Mouse (Mus musculus) heart, embryonic 14.5 days (tissue): ENCODE measurements around the gene Zfp423. TPM values are rescaled to one million over a fixed set of nuclear protein-coding genes. Genes with fewer than 3 reads are reported as not detected.
A peak's percentile ranks its signal among the peaks of the same experiment; 100 is the strongest.

ENCODE experiments used
- ATAC-seq: fragments of 200-750 bp; cut with Nextera tagmentation; 2 replicates; pipeline ENCODE4 v1.8.0; 2017; ENCODE audit warnings: low read depth, moderate TSS enrichment; ENCODE audit not compliant: insufficient number of reproducible peaks, insufficient read depth, low FRiP score
- H3K27ac ChIP-seq, 2 experiments: fragments of 200-500 bp in 1 of 2; fragments of 300-500 bp in 1 of 2; sonication (generic) in 1 of 2; replicated peaks in 1 of 2; 2 replicates each; pipeline ENCODE4 v1.5.1; 2012 to 2014; ENCODE audit warnings: low read depth in 2 of 2, low read length in 2 of 2, control low read depth in 1 of 2, mild to moderate bottlenecking in 1 of 2, mixed read lengths in 1 of 2; ENCODE audit not compliant: control insufficient read depth in 1 of 2, insufficient read depth in 1 of 2
- H3K27me3 ChIP-seq: fragments of 300-500 bp; sonication (generic); 2 replicates; pipeline ENCODE4 v1.6.1; 2014; ENCODE audit warnings: mild to moderate bottlenecking, low read length, control low read depth; ENCODE audit not compliant: control insufficient read depth, insufficient read depth
- H3K36me3 ChIP-seq: fragments of 300-500 bp; sonication (generic); 2 replicates; pipeline ENCODE4 v1.6.1; 2014; ENCODE audit warnings: mild to moderate bottlenecking, control low read depth, low read length, mixed read lengths; ENCODE audit not compliant: control insufficient read depth, insufficient read depth
- H3K4me1 ChIP-seq, 2 experiments: fragments of 200-500 bp in 1 of 2; fragments of 300-500 bp in 1 of 2; sonication (generic) in 1 of 2; 2 replicates each; pipeline ENCODE4 v1.6.1; 2012 to 2014; ENCODE audit warnings: low read length in 2 of 2, control low read depth in 1 of 2, mixed read lengths in 1 of 2; ENCODE audit not compliant: control insufficient read depth in 2 of 2, insufficient read depth in 2 of 2
- H3K4me2 ChIP-seq: fragments of 300-500 bp; sonication (generic); 2 replicates; pipeline ENCODE4 v1.6.1; 2014; ENCODE audit warnings: mild to moderate bottlenecking, low read length
- H3K4me3 ChIP-seq, 2 experiments: fragments of 200-500 bp in 1 of 2; fragments of 300-500 bp in 1 of 2; sonication (generic) in 1 of 2; 2 replicates each; pipeline ENCODE4 v1.5.1; 2012 to 2014; ENCODE audit warnings: low read length in 2 of 2, mild to moderate bottlenecking in 2 of 2, control low read depth in 1 of 2, low read depth in 1 of 2, moderate library complexity in 1 of 2; ENCODE audit not compliant: control insufficient read depth in 1 of 2, insufficient read depth in 1 of 2
- H3K9ac ChIP-seq: fragments of 300-500 bp; sonication (generic); 2 replicates; pipeline ENCODE4 v1.6.1; 2014; ENCODE audit warnings: mild to moderate bottlenecking, low read length
- H3K9me3 ChIP-seq: fragments of 300-500 bp; sonication (generic); 2 replicates; pipeline ENCODE4 v1.6.1; 2016; ENCODE audit warnings: low read length, control low read depth; ENCODE audit not compliant: control insufficient read depth
- WGBS: fragments of 180-500 bp; shearing (Covaris S2); extraction: QIAGEN DNeasy Blood & Tissue Kit; methylation state at CpG from one replicate; pipeline ENCODE4 v1.1.7; 2014; 5-methylcytosine and 5-hydroxymethylcytosine counted together
- polyA plus RNA-seq: library from polyadenylated mRNA; unstranded; fragments of >200 nt; fragmentation: Nextera tagmentation; extraction: Ambion mirVana; gene quantifications from 2 replicates; pipeline ENCODE4 v1.2.1, GENCODE M21; 2014

Gene Zfp423
- polyA plus RNA-seq, 1 experiment from 2014 or later: 5.1 TPM

DNA sequence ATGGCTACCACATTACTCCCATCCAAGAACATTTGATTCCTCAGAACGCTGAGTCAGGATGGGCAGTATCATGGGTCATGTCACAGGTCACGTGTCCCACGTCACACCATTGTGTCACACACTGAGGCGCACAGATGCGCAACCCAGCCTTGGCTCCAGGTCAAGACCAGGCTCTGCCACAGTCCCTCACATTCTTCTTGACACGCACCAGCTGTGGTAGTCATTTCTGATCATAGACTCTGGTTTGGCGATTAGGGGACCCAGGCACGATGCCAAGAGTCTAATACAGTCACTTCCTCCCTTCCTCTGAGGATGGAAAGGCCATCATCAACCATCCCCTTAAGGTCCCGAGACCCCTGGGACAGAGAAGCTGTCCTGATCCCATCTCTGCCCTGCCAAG is 43.6 kb downstream of the Zfp423 start:
- 0 out of 2 replicates have a peak, but pooled peaks have one; percentile 10 for ATAC-seq
- H3K4me1 ChIP-seq: peaks cover 15 to 30% of the 10 kb centered on the region in 2 experiments
- H3K36me3 ChIP-seq: no peaks in the 10 kb centered on the region
- no peaks in the 10 kb centered on the region for H3K27me3 ChIP-seq
- no peak overlapping the region for H3K9ac ChIP-seq
- no peak overlapping the region for H3K4me3 ChIP-seq
- H3K9me3 ChIP-seq: no peaks in the 10 kb centered on the region
- 51% methylated on average over 9 of the region's 9 CpGs for WGBS
- no peak overlapping the region for H3K27ac ChIP-seq
- no peak overlapping the region for H3K4me2 ChIP-seq

DNA sequence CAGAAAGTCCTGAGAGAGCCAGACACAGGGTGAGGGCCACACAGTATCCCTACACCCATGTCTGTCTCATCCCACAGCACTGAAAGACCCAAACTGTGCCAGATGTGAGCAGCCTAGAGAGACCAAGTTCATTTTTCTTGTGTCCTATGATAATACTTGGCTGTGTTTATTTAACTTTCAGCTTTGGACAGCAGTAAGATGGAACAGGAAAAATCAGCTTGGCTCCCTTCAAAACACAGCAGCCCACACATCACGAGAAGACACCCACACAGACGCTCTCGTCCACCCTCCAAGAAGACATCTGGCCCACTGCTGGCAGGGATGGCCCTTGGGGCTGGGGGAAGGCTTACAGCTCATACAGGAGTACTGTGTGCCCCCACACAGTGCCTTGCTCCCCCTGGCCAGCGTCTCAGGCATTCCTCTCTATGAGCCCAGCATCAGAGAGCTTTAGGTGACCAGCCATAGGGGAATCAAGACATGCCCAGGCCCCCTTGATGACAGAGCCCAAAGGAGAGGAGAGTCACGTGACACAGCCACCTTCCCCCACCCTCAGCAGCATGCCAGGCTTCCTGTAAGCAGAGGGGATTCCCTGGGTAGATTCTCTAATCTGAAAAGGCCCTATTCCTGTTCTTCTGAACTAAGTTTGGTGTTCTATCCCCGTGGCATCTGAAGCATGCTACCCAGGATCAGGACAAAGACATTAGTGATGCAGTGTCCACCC is 45.0 kb downstream of the Zfp423 start:
- Histone ChIP-seq H3K4me2 (no peak overlapping the region), H3K4me1 (peaks cover 15 to 30% of the 10 kb centered on the region in 2 experiments), H3K9me3 (no peaks in the 10 kb centered on the region), H3K9ac (no peak overlapping the region), H3K27ac (no peak overlapping the region), H3K36me3 (no peaks in the 10 kb centered on the region), H3K27me3 (no peaks in the 10 kb centered on the region), H3K4me3 (no peak overlapping the region)
- ATAC-seq: no peak
- WGBS: 42% methylated on average over 6 of the region's 6 CpGs

DNA sequence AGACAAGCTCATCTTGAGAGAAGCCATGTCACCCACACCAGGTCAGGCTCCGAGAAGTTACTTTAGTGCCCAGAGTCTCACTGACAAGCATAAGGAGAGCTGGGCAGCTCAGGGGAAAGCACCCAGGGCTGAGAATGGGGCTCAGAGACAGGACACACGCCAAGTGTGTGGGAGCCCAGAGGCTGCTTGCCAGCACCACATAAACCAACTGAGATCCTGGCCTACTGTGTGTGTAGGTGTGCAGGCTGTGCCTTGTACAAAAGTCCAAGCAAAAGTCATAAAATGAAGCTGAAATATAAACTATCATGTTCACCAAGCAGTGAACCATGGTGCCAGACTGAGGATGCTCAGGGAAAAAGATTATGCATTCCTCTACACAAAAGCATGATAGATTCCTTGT is 50.5 kb downstream of the Zfp423 start:
- H3K4me3 ChIP-seq: no peak overlapping the region
- H3K4me1 ChIP-seq: peaks cover 0 to 3% of the 10 kb centered on the region in 2 experiments; a peak in 1 of 4 replicates
- no peaks in the 10 kb centered on the region for H3K36me3 ChIP-seq
- no peak overlapping the region for H3K27ac ChIP-seq
- H3K9me3 ChIP-seq: no peaks in the 10 kb centered on the region
- H3K27me3 ChIP-seq: no peaks in the 10 kb centered on the region
- no peak overlapping the region for H3K9ac ChIP-seq
- WGBS: 58% methylated on average over 2 of the region's 2 CpGs
- ATAC-seq: no peak
- H3K4me2 ChIP-seq: no peak overlapping the region

DNA sequence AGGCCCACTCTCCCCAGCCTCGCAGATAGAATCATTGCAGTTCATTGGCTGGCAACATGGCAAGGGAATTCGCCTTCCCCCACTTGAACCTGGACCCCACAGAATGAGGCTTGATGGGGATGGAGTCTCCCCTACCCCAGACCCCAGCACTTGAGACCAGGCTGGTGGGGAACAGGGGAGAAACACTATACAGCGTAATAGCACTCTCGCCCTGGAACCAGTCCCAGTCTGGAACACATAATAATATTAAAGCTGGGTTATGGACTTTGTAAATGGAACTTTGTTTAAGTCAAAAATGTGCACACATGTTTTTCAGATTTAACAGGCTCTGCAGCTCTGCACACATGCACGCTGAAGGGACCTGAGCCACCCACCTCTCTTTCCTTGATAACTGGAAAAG is 54.0 kb downstream of the Zfp423 start:
- no peak overlapping the region for H3K27ac ChIP-seq
- H3K9ac ChIP-seq: no peak overlapping the region
- no peak for ATAC-seq
- no peaks in the 10 kb centered on the region for H3K36me3 ChIP-seq
- no peak overlapping the region for H3K4me3 ChIP-seq
- no peak overlapping the region for H3K4me2 ChIP-seq
- 84% methylated on average over 5 of the region's 5 CpGs for WGBS
- H3K9me3 ChIP-seq: no peaks in the 10 kb centered on the region
- H3K27me3 ChIP-seq: no peaks in the 10 kb centered on the region
- no peaks in the 10 kb centered on the region for H3K4me1 ChIP-seq

DNA sequence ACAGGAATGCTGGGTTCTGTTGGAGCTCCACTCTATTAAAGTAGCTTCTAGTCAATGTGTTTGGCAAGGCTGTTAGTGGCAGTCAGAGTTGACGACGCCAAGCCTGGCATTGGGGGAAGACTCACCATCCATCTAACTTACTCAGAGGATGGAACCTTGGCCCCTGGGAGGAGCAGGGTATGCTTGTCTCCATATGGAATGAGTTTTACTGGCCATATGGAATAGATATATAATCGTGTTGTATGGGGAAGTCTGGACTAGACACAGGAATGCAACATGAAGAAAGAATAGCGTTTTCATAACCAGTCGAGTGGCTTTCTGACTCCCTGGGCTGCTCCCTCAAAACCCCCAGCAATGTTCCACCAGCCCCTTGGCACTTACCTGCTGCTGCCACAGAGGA is 55.3 kb downstream of the Zfp423 start:
- no peak overlapping the region for H3K4me2 ChIP-seq
- ATAC-seq: no peak
- H3K9me3 ChIP-seq: no peaks in the 10 kb centered on the region
- H3K4me1 ChIP-seq: no peaks in the 10 kb centered on the region
- H3K27ac ChIP-seq: no peak overlapping the region
- no peak overlapping the region for H3K9ac ChIP-seq
- no peak overlapping the region for H3K4me3 ChIP-seq
- WGBS: 84% methylated on average over 5 of the region's 5 CpGs
- no peaks in the 10 kb centered on the region for H3K27me3 ChIP-seq
- no peaks in the 10 kb centered on the region for H3K36me3 ChIP-seq

DNA sequence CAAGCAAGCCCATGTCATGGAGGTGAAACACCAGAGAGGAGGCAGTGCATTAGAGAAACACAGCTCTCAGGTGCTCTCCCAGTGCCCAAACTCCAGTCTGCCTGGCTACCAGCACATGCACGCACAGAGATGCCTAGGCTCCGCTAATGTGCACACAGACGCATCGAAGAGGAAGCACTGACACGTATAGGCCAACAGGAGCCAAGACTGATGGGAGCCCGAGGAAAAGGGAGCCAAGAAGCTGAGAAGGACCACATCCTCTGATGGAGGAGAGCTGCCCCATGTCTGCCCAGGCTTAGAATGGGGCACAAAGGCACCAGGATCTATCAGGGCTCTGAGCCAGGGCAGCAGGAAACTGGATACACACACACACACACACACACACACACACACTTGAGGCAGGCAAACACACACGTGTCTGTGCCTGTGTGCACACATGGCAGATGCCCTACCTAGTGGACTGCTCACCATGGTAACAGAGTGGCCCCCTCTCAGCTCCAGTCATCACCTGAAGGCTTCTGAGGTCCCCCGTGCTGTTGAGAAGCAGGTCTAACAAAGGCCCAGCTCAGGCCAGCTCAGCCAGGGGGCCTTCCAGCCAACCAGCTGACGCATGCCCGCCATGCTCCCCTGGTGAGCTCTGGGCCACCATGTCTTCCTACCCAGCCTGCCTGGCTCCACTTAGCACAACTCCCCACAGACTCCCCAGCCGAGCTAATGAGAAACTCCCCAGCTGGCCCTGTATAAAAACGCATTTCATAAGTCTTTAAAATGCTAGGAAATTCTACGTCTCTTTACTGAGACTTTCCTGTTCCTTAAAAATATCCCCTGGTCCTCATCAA is 64.0 kb downstream of the Zfp423 start:
- peaks cover 15 to 18% of the 10 kb centered on the region in 2 experiments; a peak in 2 of 4 replicates for H3K4me1 ChIP-seq
- no peaks in the 10 kb centered on the region for H3K9me3 ChIP-seq
- H3K4me3 ChIP-seq: no peak overlapping the region
- H3K27me3 ChIP-seq: no peaks in the 10 kb centered on the region
- H3K9ac ChIP-seq: no peak overlapping the region
- WGBS: 77% methylated on average over 13 of the region's 13 CpGs
- ATAC-seq: no peak
- no peaks in the 10 kb centered on the region for H3K36me3 ChIP-seq
- H3K27ac ChIP-seq: no peak overlapping the region
- H3K4me2 ChIP-seq: no peak overlapping the region

DNA sequence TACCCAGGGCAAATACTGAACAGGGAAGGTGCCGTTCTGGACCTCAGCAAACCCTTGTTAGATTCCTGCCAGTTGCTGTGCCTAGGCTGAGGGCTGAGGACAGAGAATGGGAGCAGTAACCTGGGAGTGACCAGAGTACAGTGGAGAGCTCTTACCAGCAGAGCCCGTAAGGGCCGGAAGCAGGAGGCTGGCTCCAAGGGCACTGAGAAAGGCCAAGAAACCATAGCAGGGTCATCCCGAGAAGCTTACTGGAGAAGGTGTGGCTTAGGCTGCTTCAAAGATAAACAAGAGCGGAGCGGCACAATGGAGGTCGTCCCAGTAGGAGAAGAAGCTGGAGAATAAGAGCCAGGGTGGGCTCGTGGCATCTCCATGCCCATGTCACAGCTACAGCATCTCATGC is 65.1 kb downstream of the Zfp423 start:
- Histone ChIP-seq H3K4me2 (no peak overlapping the region), H3K27me3 (no peaks in the 10 kb centered on the region), H3K36me3 (no peaks in the 10 kb centered on the region), H3K4me3 (no peak overlapping the region), H3K9me3 (no peaks in the 10 kb centered on the region), H3K4me1 (peaks cover 15 to 18% of the 10 kb centered on the region in 2 experiments; a peak in 2 of 4 replicates), H3K27ac (no peak overlapping the region), H3K9ac (no peak overlapping the region)
- 35% methylated on average over 8 of the region's 8 CpGs for WGBS
- ATAC-seq: no peak
